Mouse (Mus musculus) E14TG2a.4 (cell line): ENCODE results near the gene Krtap3-3.
"Not testable (repeated sequence)": the region's sequence is repeated elsewhere in the genome, so short reads cannot be mapped to it uniquely, and the experiment has no call there.

ENCODE experiments used
- H3K27me3 ChIP-seq: 2 replicates; pipeline ENCODE4 v1.6.1; 2014; ENCODE audit warnings: low read length, control low read depth; ENCODE audit not compliant: insufficient read depth
- H3K36me3 ChIP-seq: 2 replicates; pipeline ENCODE4 v1.6.1; 2014; ENCODE audit warnings: low read length, control low read depth; ENCODE audit not compliant: insufficient read depth
- H3K4me1 ChIP-seq: replicated peaks from 2 replicates; pipeline ENCODE4 v1.6.1; 2014; ENCODE audit warnings: low read depth, low read length, control low read depth
- H3K4me3 ChIP-seq: replicated peaks from 2 replicates; pipeline ENCODE4 v1.5.1; 2014; ENCODE audit warnings: mild to moderate bottlenecking, low read length
- H3K9me3 ChIP-seq: 2 replicates; pipeline ENCODE4 v1.6.1; 2014; ENCODE audit warnings: low read length, control low read depth
- CTCF ChIP-seq: conservative IDR thresholded peaks from 2 replicates; pipeline ENCODE4 v1.5.1; 2014; ENCODE audit warnings: low read length
- NANOG ChIP-seq: IDR thresholded peaks from 2 replicates; pipeline ENCODE4 v1.6.1; 2014; ENCODE audit warnings: borderline replicate concordance, low read length, mixed read lengths
- POU5F1 ChIP-seq: IDR thresholded peaks from 2 replicates; pipeline ENCODE4 v1.6.1; 2014; ENCODE audit warnings: low read length, borderline replicate concordance

Krtap3-3 gene

GRCm38 (mm10) chr11:99550765-99551164 lies at the start of gene Krtap3-3:
Gene Krtap3-3, minus strand, starts transcription at chr11:99550865.
- Histone ChIP-seq H3K4me1 (no peaks in the 10 kb centered on the region), H3K9me3 (no peaks in the 10 kb centered on the region), H3K4me3 (no peak within 1 kb of the TSS), H3K36me3 (no peaks in the 10 kb centered on the region), H3K27me3 (no peaks in the 10 kb centered on the region)
- TF ChIP-seq POU5F1: no peak
- no peak for TF ChIP-seq NANOG
- no peak for TF ChIP-seq CTCF

- H3K27me3 ChIP-seq, H3K36me3 ChIP-seq, H3K4me3 ChIP-seq, H3K4me1 ChIP-seq, H3K9me3 ChIP-seq: not testable (repeated sequence)
Observed at GRCm38 (mm10) chr11:99597742-99598141, 47.1 kb upstream of the Krtap3-3 start, which contains the start of gene Krtap9-3. Gene Krtap9-3, minus strand, starts transcription at chr11:99598105.

- no peak within 1 kb of the TSS for H3K4me3 ChIP-seq
- H3K4me1 ChIP-seq: no peaks in the 10 kb centered on the region
- H3K36me3 ChIP-seq: no peaks in the 10 kb centered on the region
- H3K9me3 ChIP-seq: no peaks in the 10 kb centered on the region
- H3K27me3 ChIP-seq: no peaks in the 10 kb centered on the region
- no peak for TF ChIP-seq POU5F1
- no peak for TF ChIP-seq NANOG
- TF ChIP-seq CTCF: no peak
Observed at GRCm38 (mm10) chr11:99590981-99591380, 40.3 kb upstream of the Krtap3-3 start, which contains the start of gene Krtap1-3. Gene Krtap1-3, minus strand, starts transcription at chr11:99591339.

- TF ChIP-seq POU5F1 (no peak), NANOG (no peak), CTCF (no peak)
- no peaks in the 10 kb centered on the region for H3K4me1 ChIP-seq
- no peaks in the 10 kb centered on the region for H3K27me3 ChIP-seq
- no peaks in the 10 kb centered on the region for H3K36me3 ChIP-seq
- H3K4me3 ChIP-seq: no peak overlapping the region
- H3K9me3 ChIP-seq: no peaks in the 10 kb centered on the region
Observed at GRCm38 (mm10) chr11:99585096-99585495, 34.4 kb upstream of the Krtap3-3 start.

GRCm38 (mm10) chr11:99583245-99583704 lies 32.6 kb upstream of the Krtap3-3 start, which contains the start of gene Krtap1-4:
Gene Krtap1-4, minus strand, starts transcription at chr11:99583654.
- TF ChIP-seq POU5F1 (no peak), NANOG (no peak)
- Histone ChIP-seq H3K4me1 (no peaks in the 10 kb centered on the region), H3K36me3 (no peaks in the 10 kb centered on the region)

GRCm38 (mm10) chr11:99581564-99581963 lies 30.9 kb upstream of the Krtap3-3 start:
- H3K36me3 ChIP-seq: no peaks in the 10 kb centered on the region
- H3K9me3 ChIP-seq: no peaks in the 10 kb centered on the region
- no peak for TF ChIP-seq POU5F1
- no peak for TF ChIP-seq CTCF
- TF ChIP-seq NANOG: no peak
- H3K4me3 ChIP-seq: no peak overlapping the region
- H3K4me1 ChIP-seq: no peaks in the 10 kb centered on the region
- no peaks in the 10 kb centered on the region for H3K27me3 ChIP-seq

More at GRCm38 (mm10) chr11:99583245-99583704, 32.6 kb upstream of the Krtap3-3 start, which contains the start of gene Krtap1-4:
- no peaks in the 10 kb centered on the region for H3K27me3 ChIP-seq
- no peak within 1 kb of the TSS for H3K4me3 ChIP-seq
- no peaks in the 10 kb centered on the region for H3K9me3 ChIP-seq

- H3K27me3 ChIP-seq: no peaks in the 10 kb centered on the region
- H3K9me3 ChIP-seq: no peaks in the 10 kb centered on the region
- no peaks in the 10 kb centered on the region for H3K4me1 ChIP-seq
- TF ChIP-seq NANOG: no peak
- TF ChIP-seq POU5F1: no peak
- TF ChIP-seq CTCF: no peak
- no peak overlapping the region for H3K4me3 ChIP-seq
- H3K36me3 ChIP-seq: no peaks in the 10 kb centered on the region
Observed at GRCm38 (mm10) chr11:99581051-99581450, 30.4 kb upstream of the Krtap3-3 start.

GRCm38 (mm10) chr11:99580636-99581035 lies 30.0 kb upstream of the Krtap3-3 start, which contains the start of gene Krtap1-5:
Gene Krtap1-5, minus strand, starts transcription at chr11:99581016.
- H3K9me3 ChIP-seq: no peaks in the 10 kb centered on the region
- no peaks in the 10 kb centered on the region for H3K36me3 ChIP-seq
- no peak for TF ChIP-seq NANOG
- TF ChIP-seq POU5F1: no peak
- no peak for TF ChIP-seq CTCF
- no peaks in the 10 kb centered on the region for H3K4me1 ChIP-seq
- H3K27me3 ChIP-seq: no peaks in the 10 kb centered on the region
- no peak within 1 kb of the TSS for H3K4me3 ChIP-seq

GRCm38 (mm10) chr11:99574106-99574505 lies 23.4 kb upstream of the Krtap3-3 start:
- Histone ChIP-seq H3K4me3 (no peak overlapping the region), H3K4me1 (no peaks in the 10 kb centered on the region; the same call in 1 of the 2 replicates), H3K36me3 (no peaks in the 10 kb centered on the region), H3K27me3 (no peaks in the 10 kb centered on the region), H3K9me3 (no peaks in the 10 kb centered on the region)
- TF ChIP-seq NANOG (no peak), POU5F1 (no peak), CTCF (peak; percentile 87)
